Mouse (Mus musculus) heart, embryonic 12.5 days (tissue): ENCODE results near the gene Bok. TPM values are rescaled to one million over a fixed set of nuclear protein-coding genes. Genes with fewer than 3 reads are reported as not detected.
A peak's percentile ranks its signal among the peaks of the same experiment; 100 is the strongest.

Source experiments
- ATAC-seq: fragments of 200-750 bp; cut with Nextera tagmentation; 2 replicates; pipeline ENCODE4 v1.8.0; 2017; ENCODE audit warnings: moderate TSS enrichment, moderate library complexity; ENCODE audit not compliant: insufficient number of reproducible peaks, low FRiP score
- H3K27ac ChIP-seq: fragments of 300-500 bp; sonication (generic); 2 replicates; pipeline ENCODE4 v1.5.1; 2016; ENCODE audit warnings: mild to moderate bottlenecking, moderate library complexity; ENCODE audit not compliant: poor library complexity, severe bottlenecking
- H3K27me3 ChIP-seq: fragments of 300-500 bp; sonication (generic); replicated peaks from 2 replicates; pipeline ENCODE4 v1.6.1; 2016; ENCODE audit warnings: mild to moderate bottlenecking, moderate library complexity
- H3K36me3 ChIP-seq: fragments of 300-500 bp; sonication (generic); 2 replicates; pipeline ENCODE4 v1.6.1; 2016; ENCODE audit warnings: mild to moderate bottlenecking, moderate library complexity
- H3K4me1 ChIP-seq: fragments of 300-500 bp; sonication (generic); replicated peaks from 2 replicates; pipeline ENCODE4 v1.6.1; 2016; ENCODE audit warnings: mild to moderate bottlenecking
- H3K4me2 ChIP-seq: fragments of 300-500 bp; sonication (generic); 2 replicates; pipeline ENCODE4 v1.6.1; 2016; ENCODE audit warnings: mild to moderate bottlenecking, moderate library complexity
- H3K4me3 ChIP-seq: fragments of 300-500 bp; sonication (generic); 2 replicates; pipeline ENCODE4 v1.5.1; 2016; ENCODE audit warnings: mild to moderate bottlenecking
- H3K9ac ChIP-seq: fragments of 300-500 bp; sonication (generic); 2 replicates; pipeline ENCODE4 v1.6.1; 2016; ENCODE audit warnings: mild to moderate bottlenecking, moderate library complexity
- H3K9me3 ChIP-seq: fragments of 300-500 bp; sonication (generic); replicated peaks from 2 replicates; pipeline ENCODE4 v1.6.1; 2016; ENCODE audit warnings: mild to moderate bottlenecking, moderate library complexity
- WGBS: fragments of 180-500 bp; shearing (Covaris S2); methylation state at CpG from one replicate; pipeline ENCODE4 v1.1.7; 2016; 5-methylcytosine and 5-hydroxymethylcytosine counted together
- polyA plus RNA-seq: library from polyadenylated mRNA; unstranded; fragments of >200 nt; fragmentation: Nextera tagmentation; extraction: Ambion mirVana; gene quantifications from 2 replicates; pipeline ENCODE4 v1.2.1, GENCODE M21; 2016

The Bok gene
- polyA plus RNA-seq, 1 experiment from 2014 or later: 48.1 TPM

GRCm38 (mm10) chr1:93691106-93691505, 5.6 kb downstream of the Bok start:
- Histone ChIP-seq H3K9ac (no peak overlapping the region), H3K4me3 (no peak overlapping the region), H3K27me3 (no peaks in the 10 kb centered on the region), H3K27ac (no peak overlapping the region), H3K4me1 (peaks cover 34% of the 10 kb centered on the region), H3K4me2 (no peak overlapping the region), H3K9me3 (no peaks in the 10 kb centered on the region), H3K36me3 (peaks cover 38% of the 10 kb centered on the region)
- no peak for ATAC-seq
- WGBS: 89% methylated on average over 8 of the region's 8 CpGs

DNA sequence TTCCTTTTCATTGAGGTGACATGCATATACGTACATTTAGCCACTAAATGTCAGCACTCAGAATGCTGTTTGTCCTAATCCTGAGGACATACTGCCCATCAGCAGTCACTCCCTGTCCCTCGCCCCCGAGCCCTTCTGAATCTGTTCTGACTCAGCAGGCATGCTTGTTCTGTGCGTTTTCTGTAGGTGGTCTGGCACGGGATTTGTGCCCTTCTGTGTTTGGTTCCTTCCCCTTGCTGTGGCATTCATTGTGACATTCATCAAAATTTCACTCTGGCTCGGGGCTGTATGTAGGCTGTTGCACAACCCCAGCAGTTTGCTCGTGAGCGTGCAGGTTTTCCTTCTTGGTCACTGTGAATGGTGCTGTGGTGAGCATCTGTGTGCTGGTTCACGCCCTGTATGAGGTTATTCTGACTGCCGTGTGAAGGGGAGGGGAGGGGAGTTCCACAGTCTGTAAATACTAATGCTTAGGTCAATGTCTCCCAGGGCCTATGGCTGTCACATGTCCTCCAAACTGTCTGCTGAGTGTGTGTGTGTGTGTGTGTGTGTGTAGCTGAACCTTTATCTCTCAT, 6.4 kb downstream of the Bok start:
- no peaks in the 10 kb centered on the region for H3K9me3 ChIP-seq
- peaks cover 36% of the 10 kb centered on the region for H3K4me1 ChIP-seq
- no peaks in the 10 kb centered on the region for H3K27me3 ChIP-seq
- peaks cover 38% of the 10 kb centered on the region for H3K36me3 ChIP-seq
- WGBS: 86% methylated on average over 10 of the region's 10 CpGs
- H3K4me3 ChIP-seq: no peak overlapping the region
- H3K9ac ChIP-seq: no peak overlapping the region
- H3K27ac ChIP-seq: no peak overlapping the region
- ATAC-seq: no peak
- no peak overlapping the region for H3K4me2 ChIP-seq

GRCm38 (mm10) chr1:93692773-93693172, 7.3 kb downstream of the Bok start:
- WGBS: 76% methylated on average over 9 of the region's 9 CpGs
- Histone ChIP-seq H3K4me2 (no peak overlapping the region), H3K9ac (no peak overlapping the region), H3K4me3 (no peak overlapping the region), H3K4me1 (peaks cover 36% of the 10 kb centered on the region), H3K9me3 (no peaks in the 10 kb centered on the region), H3K27ac (no peak overlapping the region), H3K36me3 (peaks cover 38% of the 10 kb centered on the region), H3K27me3 (no peaks in the 10 kb centered on the region)
- no peak for ATAC-seq

- H3K27ac ChIP-seq: no peak overlapping the region
- no peak overlapping the region for H3K4me2 ChIP-seq
- ATAC-seq: no peak
- peaks cover 33% of the 10 kb centered on the region for H3K4me1 ChIP-seq
- no peaks in the 10 kb centered on the region for H3K9me3 ChIP-seq
- peaks cover 38% of the 10 kb centered on the region for H3K36me3 ChIP-seq
- no peak overlapping the region for H3K4me3 ChIP-seq
- H3K27me3 ChIP-seq: no peaks in the 10 kb centered on the region
- H3K9ac ChIP-seq: no peak overlapping the region
- 71% methylated on average over 3 of the region's 3 CpGs for WGBS
Observed at GRCm38 (mm10) chr1:93693502-93693901, 8.0 kb downstream of the Bok start.

DNA sequence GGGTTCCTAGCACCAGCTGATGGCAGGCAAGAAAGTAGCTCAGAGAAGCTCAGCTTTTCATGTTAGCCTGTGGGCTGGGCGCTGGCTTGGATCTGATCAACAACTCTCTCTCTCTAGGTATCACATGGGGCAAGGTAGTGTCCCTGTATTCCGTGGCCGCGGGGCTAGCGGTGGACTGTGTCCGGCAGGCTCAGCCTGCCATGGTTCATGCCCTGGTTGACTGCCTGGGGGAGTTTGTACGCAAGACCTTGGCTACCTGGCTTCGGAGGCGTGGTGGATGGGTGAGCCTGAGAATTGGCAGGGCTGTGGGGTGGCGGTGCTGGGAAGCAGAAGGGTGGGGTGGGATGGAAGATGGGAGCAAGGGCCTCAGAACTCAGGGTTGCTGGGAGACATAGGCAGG, 8.5 kb downstream of the Bok start:
- 95% methylated on average over 10 of the region's 10 CpGs for WGBS
- no peak overlapping the region for H3K4me2 ChIP-seq
- H3K4me1 ChIP-seq: peaks cover 30% of the 10 kb centered on the region
- H3K27me3 ChIP-seq: no peaks in the 10 kb centered on the region
- no peaks in the 10 kb centered on the region for H3K9me3 ChIP-seq
- ATAC-seq: no peak
- peaks cover 38% of the 10 kb centered on the region for H3K36me3 ChIP-seq
- no peak overlapping the region for H3K27ac ChIP-seq
- no peak overlapping the region for H3K9ac ChIP-seq
- H3K4me3 ChIP-seq: no peak overlapping the region

DNA sequence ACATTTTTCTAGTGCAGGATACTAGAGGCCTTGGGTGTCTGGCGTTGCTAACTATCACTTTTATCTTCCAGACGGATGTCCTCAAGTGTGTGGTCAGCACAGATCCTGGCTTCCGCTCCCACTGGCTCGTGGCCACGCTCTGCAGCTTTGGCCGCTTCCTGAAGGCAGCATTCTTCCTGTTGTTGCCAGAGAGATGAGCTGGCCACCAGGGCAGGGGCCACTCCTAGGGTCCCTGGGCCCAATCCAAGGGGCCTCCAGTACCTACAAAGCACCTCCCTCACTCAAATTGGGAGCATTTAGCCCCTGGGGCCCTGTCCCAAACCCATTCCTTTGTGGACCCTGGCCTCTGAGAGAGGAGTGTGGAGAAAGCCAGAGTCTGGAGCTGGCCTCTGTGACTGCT, 9.5 kb downstream of the Bok start:
- Histone ChIP-seq H3K9me3 (no peaks in the 10 kb centered on the region), H3K9ac (no peak overlapping the region), H3K4me3 (no peak overlapping the region), H3K4me1 (peaks cover 30% of the 10 kb centered on the region), H3K27ac (peak overlapping the region; percentile 60; the same call in 1 of the 2 replicates), H3K4me2 (no peak overlapping the region), H3K36me3 (peaks cover 35% of the 10 kb centered on the region), H3K27me3 (no peaks in the 10 kb centered on the region)
- 45% methylated on average over 6 of the region's 6 CpGs for WGBS
- ATAC-seq: peak; percentile 57

GRCm38 (mm10) chr1:93697317-93697716, 11.9 kb downstream of the Bok start:
- Histone ChIP-seq H3K27me3 (no peaks in the 10 kb centered on the region), H3K36me3 (peaks cover 18% of the 10 kb centered on the region), H3K27ac (peak overlapping the region; percentile 48), H3K9ac (no peak overlapping the region), H3K4me3 (no peak overlapping the region), H3K4me2 (no peak overlapping the region), H3K9me3 (no peaks in the 10 kb centered on the region), H3K4me1 (peaks cover 30% of the 10 kb centered on the region)
- 29% methylated on average over 3 of the region's 3 CpGs for WGBS
- ATAC-seq: no peak

DNA sequence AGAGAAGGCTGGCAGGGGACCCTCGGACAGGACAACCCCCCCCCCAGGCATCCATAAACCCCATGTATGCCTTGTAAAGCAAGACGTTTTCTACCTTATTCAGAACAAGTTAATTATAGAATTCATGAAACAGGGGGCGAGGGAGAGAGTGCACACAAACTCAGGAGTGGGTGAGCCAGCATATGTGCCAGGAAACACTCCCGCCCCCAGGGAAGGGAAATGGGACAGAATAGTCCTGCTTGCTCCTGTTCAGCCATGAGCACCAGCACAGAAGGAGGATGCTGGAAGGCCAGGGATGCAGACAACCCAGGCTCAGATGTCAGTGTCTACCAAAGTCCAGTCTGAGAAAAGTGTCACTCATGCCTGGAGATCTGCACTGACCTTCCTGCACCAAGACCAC, 13.7 kb downstream of the Bok start:
- Histone ChIP-seq H3K4me1 (peaks cover 30% of the 10 kb centered on the region), H3K36me3 (peaks cover 27% of the 10 kb centered on the region), H3K4me3 (no peak overlapping the region), H3K27ac (no peak overlapping the region), H3K4me2 (no peak overlapping the region), H3K9ac (no peak overlapping the region), H3K27me3 (no peaks in the 10 kb centered on the region), H3K9me3 (no peaks in the 10 kb centered on the region)
- ATAC-seq: no peak
- 75% methylated on average over 4 of the region's 4 CpGs for WGBS

- no peak overlapping the region for H3K9ac ChIP-seq
- no peak for ATAC-seq
- H3K9me3 ChIP-seq: no peaks in the 10 kb centered on the region
- H3K4me2 ChIP-seq: no peak overlapping the region
- H3K27ac ChIP-seq: no peak overlapping the region
- H3K4me1 ChIP-seq: peaks cover 10% of the 10 kb centered on the region
- peaks cover 34% of the 10 kb centered on the region for H3K36me3 ChIP-seq
- no peak overlapping the region for H3K4me3 ChIP-seq
- WGBS: 59% methylated on average over 1 of the region's 1 CpGs
- no peaks in the 10 kb centered on the region for H3K27me3 ChIP-seq
Observed at GRCm38 (mm10) chr1:93702106-93702505, 16.6 kb downstream of the Bok start.

GRCm38 (mm10) chr1:93703472-93704048, 18.1 kb downstream of the Bok start:
- no peak overlapping the region for H3K27ac ChIP-seq
- H3K4me1 ChIP-seq: no peaks in the 10 kb centered on the region
- H3K36me3 ChIP-seq: peaks cover 37% of the 10 kb centered on the region
- no peak overlapping the region for H3K4me2 ChIP-seq
- H3K27me3 ChIP-seq: no peaks in the 10 kb centered on the region
- H3K4me3 ChIP-seq: no peak overlapping the region
- H3K9me3 ChIP-seq: no peaks in the 10 kb centered on the region
- no peak for ATAC-seq
- H3K9ac ChIP-seq: no peak overlapping the region
- WGBS: 91% methylated on average over 10 of the region's 10 CpGs

DNA sequence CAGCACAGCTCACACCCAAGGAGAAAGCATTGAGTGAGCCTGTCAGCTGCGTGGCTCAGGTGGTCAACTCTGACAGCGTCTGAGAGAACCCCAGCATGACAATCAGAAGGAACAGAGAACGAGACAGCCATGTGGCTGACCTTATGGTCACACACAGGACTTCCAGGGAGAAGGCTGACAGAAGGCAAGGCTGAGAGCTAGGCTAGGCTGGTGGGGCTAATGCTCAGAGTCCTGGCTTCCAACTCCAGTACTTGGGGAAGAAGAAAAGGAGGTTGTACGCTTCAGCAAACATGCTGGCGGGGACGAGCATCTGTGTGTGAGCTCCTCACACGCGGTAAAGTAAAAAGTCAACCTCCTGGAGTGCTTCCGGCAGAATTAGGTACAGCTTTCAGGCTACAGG, 18.9 kb downstream of the Bok start:
- Histone ChIP-seq H3K9me3 (no peaks in the 10 kb centered on the region), H3K4me2 (no peak overlapping the region), H3K9ac (no peak overlapping the region), H3K4me1 (no peaks in the 10 kb centered on the region), H3K27ac (no peak overlapping the region), H3K4me3 (no peak overlapping the region), H3K27me3 (no peaks in the 10 kb centered on the region), H3K36me3 (peaks cover 38% of the 10 kb centered on the region)
- no peak for ATAC-seq
- WGBS: 90% methylated on average over 9 of the region's 9 CpGs

DNA sequence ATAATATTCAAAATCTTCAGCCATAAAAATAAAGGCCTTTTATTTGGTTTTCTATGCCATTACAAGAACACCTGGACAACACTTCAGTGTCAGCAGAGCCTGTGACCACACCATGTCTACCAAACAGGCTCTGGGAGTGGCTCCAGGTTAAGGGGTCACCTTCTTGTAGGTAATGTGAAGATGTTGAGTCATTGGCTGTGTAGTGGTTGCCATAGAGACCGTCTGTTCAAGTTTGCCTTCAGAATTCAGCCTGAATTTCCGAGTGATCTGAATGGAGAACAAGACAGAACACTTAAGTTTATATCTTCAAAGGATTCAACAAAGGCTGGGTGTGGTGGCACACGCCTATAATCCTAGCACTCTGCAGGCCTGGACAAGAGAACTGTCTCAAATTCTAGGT, 19.9 kb downstream of the Bok start:
- Histone ChIP-seq H3K36me3 (peaks cover 38% of the 10 kb centered on the region), H3K4me3 (no peak overlapping the region), H3K27me3 (no peaks in the 10 kb centered on the region), H3K9ac (no peak overlapping the region), H3K9me3 (no peaks in the 10 kb centered on the region), H3K27ac (no peak overlapping the region), H3K4me1 (no peaks in the 10 kb centered on the region), H3K4me2 (no peak overlapping the region)
- no peak for ATAC-seq
- 67% methylated on average over 3 of the region's 3 CpGs for WGBS
